Mouse (Mus musculus) forebrain, embryonic 12.5 days (tissue): ENCODE data around the gene Cd300e. TPM values are rescaled to one million over a fixed set of nuclear protein-coding genes. Genes with fewer than 3 reads are reported as not detected.
"Not testable (repeated sequence)": the region's sequence is repeated elsewhere in the genome, so short reads cannot be mapped to it uniquely, and the experiment has no call there.

ENCODE experiments used
- ATAC-seq: fragments of 200-750 bp; cut with Nextera tagmentation; 2 replicates; pipeline ENCODE4 v1.8.0; 2017; ENCODE audit warnings: moderate TSS enrichment; ENCODE audit not compliant: low FRiP score
- H3K27ac ChIP-seq: fragments of 300-500 bp; sonication (generic); 2 replicates; pipeline ENCODE4 v1.5.1; 2016; ENCODE audit warnings: mild to moderate bottlenecking
- H3K27me3 ChIP-seq: fragments of 300-500 bp; sonication (generic); 2 replicates; pipeline ENCODE4 v1.6.1; 2016; ENCODE audit warnings: mild to moderate bottlenecking
- H3K36me3 ChIP-seq: fragments of 300-500 bp; sonication (generic); replicated peaks from 2 replicates; pipeline ENCODE4 v1.6.1; 2016; ENCODE audit warnings: mild to moderate bottlenecking
- H3K4me1 ChIP-seq: fragments of 300-500 bp; sonication (generic); 2 replicates; pipeline ENCODE4 v1.6.1; 2016
- H3K4me2 ChIP-seq: fragments of 300-500 bp; sonication (generic); 2 replicates; pipeline ENCODE4 v1.6.1; 2016; ENCODE audit warnings: mild to moderate bottlenecking, moderate library complexity
- H3K4me3 ChIP-seq: fragments of 300-500 bp; sonication (generic); replicated peaks from 2 replicates; pipeline ENCODE4 v1.5.1; 2016; ENCODE audit warnings: mild to moderate bottlenecking
- H3K9ac ChIP-seq: fragments of 300-500 bp; sonication (generic); 2 replicates; pipeline ENCODE4 v1.6.1; 2016; ENCODE audit warnings: mild to moderate bottlenecking
- H3K9me3 ChIP-seq: fragments of 300-500 bp; sonication (generic); 2 replicates; pipeline ENCODE4 v1.6.1; 2016
- WGBS: fragments of 180-500 bp; shearing (Covaris S2); methylation state at CpG from one replicate; pipeline ENCODE4 v1.1.7; 2016; 5-methylcytosine and 5-hydroxymethylcytosine counted together
- polyA plus RNA-seq: library from polyadenylated mRNA; unstranded; fragments of >200 nt; fragmentation: Nextera tagmentation; extraction: Ambion mirVana; gene quantifications from 2 replicates; pipeline ENCODE4 v1.2.1, GENCODE M21; 2016

Gene Cd300e
- polyA plus RNA-seq, 1 experiment from 2014 or later: not detected

DNA sequence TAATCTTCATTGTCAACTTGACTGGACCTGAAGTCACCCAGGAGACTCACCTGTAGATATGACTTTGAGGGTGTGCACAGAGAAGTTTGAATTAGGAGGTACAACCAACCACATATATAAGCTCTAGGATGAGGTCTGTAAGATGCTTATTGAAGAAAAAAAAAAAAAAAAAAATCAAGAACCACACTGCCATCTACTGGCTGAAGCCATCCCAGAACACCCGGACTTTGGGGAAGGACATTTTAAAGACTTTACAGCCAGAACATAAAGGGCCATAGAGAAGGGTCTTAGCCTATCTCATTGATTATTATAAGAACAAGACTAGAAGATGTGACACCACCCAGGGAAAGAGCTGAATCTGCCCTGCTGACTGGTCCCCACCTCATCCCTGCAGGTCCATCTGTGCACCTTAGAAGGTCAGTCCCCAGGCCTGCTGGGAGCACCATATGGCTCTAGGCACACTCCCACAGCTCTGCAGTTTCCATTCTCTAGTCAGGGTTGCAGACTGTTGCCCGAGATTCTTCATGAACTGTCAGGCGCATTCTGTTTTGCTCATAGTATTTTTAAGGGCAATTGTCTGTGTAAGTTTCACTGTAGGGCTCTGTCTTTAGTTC, 12.6 kb downstream of the Cd300e start:
- no peak for ATAC-seq
- H3K27me3 ChIP-seq: peaks cover 11% of the 10 kb centered on the region; the same call in 1 of the 2 replicates
- 46% methylated on average over 3 of the region's 3 CpGs for WGBS
- H3K9me3 ChIP-seq: no peaks in the 10 kb centered on the region
- H3K4me2 ChIP-seq: no peak overlapping the region
- no peak overlapping the region for H3K9ac ChIP-seq
- H3K4me3 ChIP-seq: no peak overlapping the region
- no peak overlapping the region for H3K27ac ChIP-seq
- no peaks in the 10 kb centered on the region for H3K4me1 ChIP-seq
- H3K36me3 ChIP-seq: no peaks in the 10 kb centered on the region

DNA sequence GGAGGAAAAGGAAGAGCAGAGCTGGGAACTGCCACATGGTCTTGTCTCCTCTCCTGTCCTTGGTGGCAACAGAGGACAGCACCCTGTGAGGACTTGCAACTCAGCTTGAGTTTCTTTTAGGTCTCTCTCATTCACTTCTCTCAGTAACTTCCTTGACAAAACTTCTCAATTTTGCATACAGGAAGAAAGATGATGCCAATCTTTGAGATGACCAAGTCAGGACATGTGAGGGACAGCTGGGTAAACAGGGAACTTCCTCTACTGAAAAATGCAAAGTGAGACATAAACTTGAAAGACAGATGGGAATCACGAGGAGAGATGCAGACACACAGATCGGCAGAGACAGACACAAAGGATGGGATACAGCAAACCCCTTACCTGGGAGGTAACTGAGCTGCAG, 13.7 kb downstream of the Cd300e start, which contains the start of gene Cd300ld3:
Gene Cd300ld3, minus strand, starts transcription at position 151 of the 400 bp plus-strand sequence.
- Histone ChIP-seq H3K4me3 (no peak within 1 kb of the TSS), H3K9me3 (no peaks in the 10 kb centered on the region), H3K27me3 (peaks cover 11% of the 10 kb centered on the region; the same call in 1 of the 2 replicates), H3K4me2 (no peak within 1 kb of the TSS), H3K4me1 (no peaks in the 10 kb centered on the region), H3K9ac (no peak within 1 kb of the TSS), H3K27ac (no peak within 1 kb of the TSS), H3K36me3 (no peaks in the 10 kb centered on the region)
- 75% methylated on average over 2 of the region's 2 CpGs for WGBS
- no peak for ATAC-seq

GRCm38 (mm10) chr11:115037669-115038068, 24.3 kb downstream of the Cd300e start, which contains the start of gene Cd300ld5:
Gene Cd300ld5, minus strand, starts transcription at chr11:115037769.
- no CpG with 5 or more reads among the region's 6 CpGs for WGBS

GRCm38 (mm10) chr11:115026912-115027311, 35.1 kb downstream of the Cd300e start, which contains the start of gene Cd300ld4:
Gene Cd300ld4, minus strand, starts transcription at chr11:115027012.
- ATAC-seq, H3K36me3 ChIP-seq, H3K4me3 ChIP-seq, H3K4me2 ChIP-seq, H3K27me3 ChIP-seq, H3K9me3 ChIP-seq, H3K4me1 ChIP-seq, H3K9ac ChIP-seq, H3K27ac ChIP-seq: not testable (repeated sequence)
- WGBS: no CpG with 5 or more reads among the region's 6 CpGs

More at GRCm38 (mm10) chr11:115037669-115038068, 24.3 kb downstream of the Cd300e start, which contains the start of gene Cd300ld5:
- not testable (repeated sequence) for H3K4me1 ChIP-seq, H3K36me3 ChIP-seq, H3K4me3 ChIP-seq, H3K4me2 ChIP-seq, ATAC-seq, H3K9ac ChIP-seq, H3K27me3 ChIP-seq, H3K9me3 ChIP-seq, H3K27ac ChIP-seq

- WGBS: no CpG with 5 or more reads among the region's 7 CpGs
These were observed 45.9 kb downstream of the Cd300e start, which contains the start of gene Cd300ld2 for GRCm38 (mm10) chr11:115016093-115016492. Gene Cd300ld2, minus strand, starts transcription at chr11:115016193.

GRCm38 (mm10) chr11:115004070-115004469, 57.9 kb downstream of the Cd300e start:
- no peaks in the 10 kb centered on the region for H3K9me3 ChIP-seq
- H3K4me2 ChIP-seq: no peak overlapping the region
- H3K9ac ChIP-seq: no peak overlapping the region
- H3K27me3 ChIP-seq: no peaks in the 10 kb centered on the region
- H3K36me3 ChIP-seq: no peaks in the 10 kb centered on the region
- H3K4me1 ChIP-seq: no peaks in the 10 kb centered on the region
- H3K27ac ChIP-seq: no peak overlapping the region
- ATAC-seq: no peak
- no peak overlapping the region for H3K4me3 ChIP-seq
- 90% methylated on average over 5 of the region's 5 CpGs for WGBS

More at GRCm38 (mm10) chr11:115016093-115016492, 45.9 kb downstream of the Cd300e start, which contains the start of gene Cd300ld2:
- not testable (repeated sequence) for H3K4me2 ChIP-seq, H3K27ac ChIP-seq, H3K4me1 ChIP-seq, ATAC-seq, H3K4me3 ChIP-seq, H3K36me3 ChIP-seq, H3K9me3 ChIP-seq, H3K9ac ChIP-seq, H3K27me3 ChIP-seq

Other genes with a start within 250 kb of the Cd300e start
- gene Gprc5c, start 211.0 kb downstream of the Cd300e start, polyA plus RNA-seq: 8.4 and 10.8 TPM in 2 replicates
- 0.44 and 0.68 TPM in 2 replicates for gene Cd300a, start 172.1 kb downstream of the Cd300e start, polyA plus RNA-seq
- gene Cd300lb, start 127.8 kb downstream of the Cd300e start, polyA plus RNA-seq: not detected in 2 replicates
- not detected in 2 replicates for gene Cd300c, start 93.0 kb downstream of the Cd300e start, polyA plus RNA-seq
- 0.10 TPM in 1 of 2 replicates, not detected in the other for gene Cd300ld, start 72.3 kb downstream of the Cd300e start, polyA plus RNA-seq
- gene Cd300c2, start 60.3 kb downstream of the Cd300e start, polyA plus RNA-seq: 0.47 and 0.96 TPM in 2 replicates
- gene Cd300ld2, start 46.0 kb downstream of the Cd300e start, polyA plus RNA-seq: not detected in 2 replicates
- not detected in 2 replicates for gene Cd300ld4, start 35.2 kb downstream of the Cd300e start, polyA plus RNA-seq
- gene Cd300ld5, start 24.4 kb downstream of the Cd300e start, polyA plus RNA-seq: not detected in 2 replicates
- gene Cd300ld3, start 13.8 kb downstream of the Cd300e start, polyA plus RNA-seq: not detected in 2 replicates
- gene Rab37, start 29.3 kb upstream of the Cd300e start, polyA plus RNA-seq: 0.80 and 1.2 TPM in 2 replicates
- gene Cd300lf, start 71.8 kb upstream of the Cd300e start, polyA plus RNA-seq: 0.19 TPM in 1 of 2 replicates, not detected in the other
- 31.3 and 32.2 TPM in 2 replicates for gene Slc9a3r1, start 101.2 kb upstream of the Cd300e start, polyA plus RNA-seq
- 7.9 and 8.4 TPM in 2 replicates for gene Tmem104, start 125.3 kb upstream of the Cd300e start, polyA plus RNA-seq
- 16.0 and 16.6 TPM in 2 replicates for gene Nat9, start 125.7 kb upstream of the Cd300e start, polyA plus RNA-seq
- 0.08 TPM in 1 of 2 replicates, not detected in the other for gene Grin2c, start 205.1 kb upstream of the Cd300e start, polyA plus RNA-seq
- gene Fdxr, start 214.9 kb upstream of the Cd300e start, polyA plus RNA-seq: 16.9 and 17.4 TPM in 2 replicates
- gene Fads6, start 235.5 kb upstream of the Cd300e start, polyA plus RNA-seq: 0.26 and 0.37 TPM in 2 replicates
- not detected in 2 replicates for gene Otop2, start 245.0 kb upstream of the Cd300e start, polyA plus RNA-seq